Mouse (Mus musculus): ENCODE data around the gene Pmm1.

DNA sequence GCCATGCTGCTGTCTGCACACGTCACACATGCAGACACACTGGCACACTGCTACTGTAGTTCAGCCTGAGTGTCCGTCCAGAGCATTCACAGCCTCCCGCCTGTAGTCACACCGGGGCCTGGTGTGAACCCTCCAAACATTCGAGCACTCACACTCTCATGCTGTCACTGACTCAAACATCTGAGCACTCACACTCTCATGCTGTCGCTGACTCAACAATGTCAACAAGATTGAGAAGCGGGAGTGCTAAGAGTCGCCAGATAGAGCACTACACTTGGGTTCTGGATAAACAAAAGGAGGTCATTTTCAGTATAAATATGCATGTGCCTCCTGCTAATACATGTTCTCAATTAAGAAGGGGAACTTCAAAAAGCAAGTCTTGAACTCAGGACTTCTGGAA is 52.8 kb downstream of the Pmm1 start:
- TF ChIP-seq CTCF (IDR thresholded peaks at IDR 0.05): no peak
- no peak for TF ChIP-seq EP300 (IDR thresholded peaks at IDR 0.05; ENCODE audit: insufficient read depth, low read depth, low read length)
